Mouse (Mus musculus) C2C12 (cell line): ENCODE measurements around the gene Ss18l2. TPM values are rescaled to one million over a fixed set of nuclear protein-coding genes. Genes with fewer than 3 reads are reported as not detected.

Source experiments
- H3K27me3 ChIP-seq: one replicate; pipeline ENCODE4 v1.6.1; 2011; ENCODE audit not compliant: control insufficient read depth, insufficient read depth, insufficient read length
- H3K36me3 ChIP-seq: one replicate; pipeline ENCODE4 v1.6.1; 2011; ENCODE audit not compliant: control insufficient read depth, insufficient read depth
- H3K4me3 ChIP-seq: one replicate; pipeline ENCODE4 v1.5.1; 2011; ENCODE audit warnings: mild to moderate bottlenecking, control low read depth; ENCODE audit not compliant: poor library complexity, insufficient read depth, severe bottlenecking
- H3K79me2 ChIP-seq: one replicate; pipeline ENCODE4 v1.6.1; 2011; ENCODE audit not compliant: control insufficient read depth, insufficient read depth
- H3K79me3 ChIP-seq: one replicate; pipeline ENCODE4 v1.6.1; 2011; ENCODE audit warnings: low read depth, control low read depth
- H3ac ChIP-seq: one replicate; pipeline ENCODE3; 2011; ENCODE audit warnings: low read depth; ENCODE audit not compliant: control insufficient read depth, insufficient read length
- CEBPB ChIP-seq: IDR thresholded peaks from one replicate; pipeline ENCODE4 v1.6.1; 2011; ENCODE audit warnings: low read depth, mild to moderate bottlenecking, control low read depth, moderate library complexity
- CTCF ChIP-seq: IDR thresholded peaks from one replicate; pipeline ENCODE4 v1.5.1; 2011; ENCODE audit not compliant: control insufficient read depth, insufficient read depth, insufficient read length
- FOSL1 ChIP-seq: IDR thresholded peaks from one replicate; pipeline ENCODE4 v1.8.0; 2011; ENCODE audit warnings: mild to moderate bottlenecking, low read length; ENCODE audit not compliant: poor library complexity, insufficient read depth, severe bottlenecking
- MAX ChIP-seq: IDR thresholded peaks from one replicate; pipeline ENCODE4 v1.6.1; 2011; ENCODE audit warnings: mild to moderate bottlenecking, control low read depth
- MYOD1 ChIP-seq: IDR thresholded peaks from one replicate; pipeline ENCODE4 v1.6.1; 2011; ENCODE audit warnings: low read depth; ENCODE audit not compliant: control insufficient read depth, insufficient read length
- MYOG ChIP-seq: IDR thresholded peaks from one replicate; pipeline ENCODE4 v1.6.1; 2011; ENCODE audit not compliant: control insufficient read depth, insufficient read length; ENCODE audit errors: extremely low read depth
- USF1 ChIP-seq: IDR thresholded peaks from one replicate; pipeline ENCODE4 v1.6.1; 2011; ENCODE audit warnings: low read depth, mild to moderate bottlenecking, control low read depth, moderate library complexity
- polyA plus RNA-seq: library from polyadenylated mRNA; unstranded; fragments of >200 nt; fragmentation: generic; extraction: Trizol; gene quantifications from one replicate; pipeline ENCODE4 v1.2.1, GENCODE M21; 2012; ENCODE audit warnings: missing spikeins

Ss18l2 gene
- polyA plus RNA-seq, 1 experiment = 44.7 TPM

DNA sequence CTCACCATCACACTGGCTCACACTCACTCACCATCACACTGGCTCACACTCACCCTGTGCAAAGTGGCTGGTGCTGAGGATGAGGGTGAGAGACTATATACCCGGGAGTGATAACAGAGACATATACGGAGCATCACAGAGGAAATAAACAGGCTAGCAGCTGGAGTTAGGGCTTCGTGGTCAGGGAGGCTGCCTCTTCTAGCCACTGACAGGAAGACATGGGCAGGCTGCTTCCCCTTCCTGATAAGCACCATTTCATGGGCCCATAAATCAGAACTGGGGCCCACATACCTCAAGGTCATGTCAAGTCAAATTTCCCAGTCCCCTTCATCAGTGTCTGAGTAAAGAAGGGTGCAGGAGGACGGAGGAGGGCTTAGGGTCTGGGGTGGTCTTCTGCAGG is 33.1 kb upstream of the Ss18l2 start:
- TF ChIP-seq FOSL1 (no peak), MAX (no peak), MYOG (no peak), CTCF (no peak), CEBPB (no peak), MYOD1 (no peak), USF1 (no peak)
- Histone ChIP-seq H3K79me3 (no peaks in the 10 kb centered on the region), H3ac (no peak overlapping the region), H3K79me2 (no peaks in the 10 kb centered on the region), H3K36me3 (no peaks in the 10 kb centered on the region), H3K27me3 (no peaks in the 10 kb centered on the region), H3K4me3 (no peak overlapping the region)

GRCm38 (mm10) chr9:121677476-121677875 is 32.7 kb upstream of the Ss18l2 start:
- H3K79me3 ChIP-seq = no peaks in the 10 kb centered on the region
- no peaks in the 10 kb centered on the region for H3K79me2 ChIP-seq
- H3K36me3 ChIP-seq = no peaks in the 10 kb centered on the region
- no peak for TF ChIP-seq MAX
- no peak for TF ChIP-seq USF1
- H3K27me3 ChIP-seq = no peaks in the 10 kb centered on the region
- H3K4me3 ChIP-seq = no peak overlapping the region
- H3ac ChIP-seq = no peak overlapping the region

- TF ChIP-seq CEBPB (no peak), CTCF (peak; percentile 73)
- Histone ChIP-seq H3K36me3 (peaks cover 4% of the 10 kb centered on the region), H3K79me3 (no peaks in the 10 kb centered on the region), H3K79me2 (no peaks in the 10 kb centered on the region), H3K27me3 (no peaks in the 10 kb centered on the region), H3ac (no peak overlapping the region), H3K4me3 (no peak overlapping the region)
Observed at GRCm38 (mm10) chr9:121679549-121679948, 30.6 kb upstream of the Ss18l2 start.

DNA sequence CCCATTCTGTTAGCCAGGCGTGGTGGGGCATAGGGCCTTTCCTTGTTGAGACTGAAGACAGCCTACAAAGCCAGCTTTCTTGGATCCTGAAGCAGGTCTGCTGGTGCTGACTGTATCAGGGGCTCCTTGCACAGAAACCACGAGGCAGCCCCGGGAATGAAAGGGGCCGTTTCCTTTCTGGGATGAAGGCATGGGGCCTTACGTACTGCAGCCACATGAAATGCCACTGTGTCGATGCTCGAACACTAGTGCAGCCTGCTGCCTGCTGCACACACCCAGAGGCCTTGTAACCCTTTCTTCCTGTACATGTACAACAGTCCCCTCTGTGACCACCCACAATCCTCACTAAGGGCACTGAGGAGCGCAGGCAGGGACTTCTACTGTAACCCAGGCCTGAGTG is 28.9 kb upstream of the Ss18l2 start:
- Histone ChIP-seq H3ac (no peak overlapping the region), H3K79me2 (no peaks in the 10 kb centered on the region), H3K79me3 (no peaks in the 10 kb centered on the region), H3K4me3 (no peak overlapping the region), H3K27me3 (no peaks in the 10 kb centered on the region), H3K36me3 (peaks cover 4% of the 10 kb centered on the region)
- TF ChIP-seq MYOD1 = no peak
- TF ChIP-seq CTCF = no peak
- no peak for TF ChIP-seq CEBPB
- no peak for TF ChIP-seq FOSL1
- no peak for TF ChIP-seq MYOG
- TF ChIP-seq USF1 = no peak
- no peak for TF ChIP-seq MAX

- TF ChIP-seq MYOG (no peak), FOSL1 (no peak), USF1 (no peak), CTCF (no peak), MAX (no peak), CEBPB (no peak), MYOD1 (no peak)
- Histone ChIP-seq H3K79me3 (no peaks in the 10 kb centered on the region), H3K79me2 (no peaks in the 10 kb centered on the region), H3K4me3 (no peak overlapping the region), H3ac (no peak overlapping the region), H3K36me3 (peaks cover 4% of the 10 kb centered on the region), H3K27me3 (no peaks in the 10 kb centered on the region)
Observed at GRCm38 (mm10) chr9:121682037-121682680, 28.0 kb upstream of the Ss18l2 start.

GRCm38 (mm10) chr9:121684702-121685101 is 25.4 kb upstream of the Ss18l2 start:
- Histone ChIP-seq H3K79me3 (no peaks in the 10 kb centered on the region), H3K36me3 (peaks cover 13% of the 10 kb centered on the region), H3K27me3 (no peaks in the 10 kb centered on the region), H3K4me3 (no peak overlapping the region), H3ac (no peak overlapping the region), H3K79me2 (no peaks in the 10 kb centered on the region)
- TF ChIP-seq MYOG = no peak
- TF ChIP-seq MAX = no peak
- no peak for TF ChIP-seq CEBPB
- TF ChIP-seq CTCF = no peak
- TF ChIP-seq MYOD1 = no peak
- no peak for TF ChIP-seq USF1
- TF ChIP-seq FOSL1 = no peak
